Mouse (Mus musculus) CH12.LX (cell line): Measurements from ENCODE around the gene Lmtk2. TPM values are rescaled to one million over a fixed set of nuclear protein-coding genes. Genes with fewer than 3 reads are reported as not detected.
A peak's percentile ranks its signal among the peaks of the same experiment; 100 is the strongest.

Source experiments
- DNase-seq: peaks from one replicate; pipeline ENCODE4 v3.0.0-alpha.2; 2013; ENCODE audit errors: extremely low read depth
- H3K27ac ChIP-seq: 2 replicates; pipeline ENCODE4 v1.5.1; 2012; ENCODE audit warnings: low read depth, mild to moderate bottlenecking, control low read depth, moderate library complexity; ENCODE audit not compliant: insufficient read depth
- H3K27me3 ChIP-seq: replicated peaks from 2 replicates; pipeline ENCODE3; 2012; ENCODE audit warnings: inconsistent platforms
- H3K36me3 ChIP-seq, 2 experiments: replicated peaks in 1 of 2; 2 replicates each; pipeline versions ENCODE3 to v1.6.1; 2012; ENCODE audit warnings: inconsistent platforms in 1 of 2, low read length in 1 of 2, mild to moderate bottlenecking in 1 of 2, mixed read lengths in 1 of 2, moderate library complexity in 1 of 2; ENCODE audit not compliant: control insufficient read depth in 1 of 2, insufficient read depth in 1 of 2
- H3K4me1 ChIP-seq, 2 experiments: 2 replicates each; pipeline ENCODE4 v1.6.1; 2012; ENCODE audit warnings: inconsistent platforms in 1 of 2, moderate library complexity in 1 of 2; ENCODE audit not compliant: insufficient read depth in 2 of 2, control insufficient read depth in 1 of 2
- H3K4me2 ChIP-seq: 2 replicates; pipeline ENCODE4 v1.6.1; 2012; ENCODE audit warnings: low read depth, mild to moderate bottlenecking, control low read depth; ENCODE audit not compliant: poor library complexity, insufficient read depth, severe bottlenecking
- H3K4me3 ChIP-seq, 3 experiments: fragments of 150-350 bp in 1 of 3; sonication (generic) in 1 of 3; replicated peaks in 1 of 3; 2 replicates each; pipeline versions ENCODE3 to v1.5.1; 2011 to 2012; ENCODE audit warnings: low read depth in 2 of 3, low read length in 2 of 3, mild to moderate bottlenecking in 2 of 3, moderate library complexity in 2 of 3, control low read depth in 1 of 3, improper control_type of control experiment in 1 of 3, inconsistent platforms in 1 of 3, mixed read lengths in 1 of 3; ENCODE audit not compliant: poor library complexity in 1 of 3
- H3K79me2 ChIP-seq: replicated peaks from 2 replicates; pipeline ENCODE4 v1.6.1; 2012; ENCODE audit warnings: mild to moderate bottlenecking, moderate library complexity; ENCODE audit not compliant: control insufficient read depth, poor library complexity, insufficient read depth, severe bottlenecking; ENCODE audit errors: extremely low read depth
- H3K9ac ChIP-seq: 2 replicates; pipeline ENCODE4 v1.6.1; 2012; ENCODE audit warnings: low read depth, mild to moderate bottlenecking, control low read depth, moderate library complexity; ENCODE audit not compliant: insufficient read depth
- H3K9me3 ChIP-seq: replicated peaks from 2 replicates; pipeline ENCODE3; 2012; ENCODE audit warnings: low read length, inconsistent platforms, mixed read lengths
- BHLHE40 ChIP-seq: IDR thresholded peaks from 2 replicates; pipeline ENCODE4 v1.6.1; 2011; ENCODE audit warnings: mild to moderate bottlenecking, low read depth, low read length, improper control_type of control experiment
- CHD1 ChIP-seq: IDR thresholded peaks from 2 replicates; pipeline ENCODE4 v1.6.1; 2012; ENCODE audit warnings: low read depth, low read length, improper control_type of control experiment, inconsistent platforms
- CHD2 ChIP-seq: IDR thresholded peaks from 2 replicates; pipeline ENCODE4 v1.6.1; 2011; ENCODE audit warnings: low read length, improper control_type of control experiment
- CTCF ChIP-seq, 2 experiments: IDR thresholded peaks in 1 of 2; conservative IDR thresholded peaks in 1 of 2; 2 replicates each; pipeline ENCODE4 v1.5.1; 2011 to 2012; ENCODE audit warnings: low read depth in 2 of 2, low read length in 2 of 2, improper control_type of control experiment in 1 of 2, inconsistent platforms in 1 of 2, mild to moderate bottlenecking in 1 of 2, moderate library complexity in 1 of 2
- E2F4 ChIP-seq: IDR thresholded peaks from 2 replicates; pipeline ENCODE4 v1.6.1; 2011; ENCODE audit warnings: low read depth, low read length, improper control_type of control experiment; ENCODE audit not compliant: insufficient replicate concordance
- ELF1 ChIP-seq: IDR thresholded peaks from 2 replicates; pipeline ENCODE4 v1.6.1; 2014; ENCODE audit warnings: low read depth, mild to moderate bottlenecking, inconsistent platforms, low read length, improper control_type of control experiment
- EP300 ChIP-seq: IDR thresholded peaks from 2 replicates; pipeline ENCODE4 v1.6.1; 2011; ENCODE audit warnings: low read length, improper control_type of control experiment
- ETS1 ChIP-seq: conservative IDR thresholded peaks from 2 replicates; pipeline ENCODE4 v1.6.1; 2012; ENCODE audit warnings: low read depth, mild to moderate bottlenecking, inconsistent platforms, low read length, improper control_type of control experiment, moderate library complexity
- GABPA ChIP-seq: IDR thresholded peaks from 2 replicates; pipeline ENCODE4 v1.6.1; 2012; ENCODE audit warnings: low read depth, low read length, improper control_type of control experiment, inconsistent platforms; ENCODE audit not compliant: insufficient replicate concordance
- IRF4 ChIP-seq: IDR thresholded peaks from 2 replicates; pipeline ENCODE4 v1.6.1; 2014; ENCODE audit warnings: low read depth, mild to moderate bottlenecking, inconsistent platforms, low read length, improper control_type of control experiment
- JUND ChIP-seq: conservative IDR thresholded peaks from 2 replicates; pipeline ENCODE4 v1.6.1; 2011; ENCODE audit warnings: low read depth, low read length, improper control_type of control experiment
- KAT2A ChIP-seq: IDR thresholded peaks from 2 replicates; pipeline ENCODE4 v1.6.1; 2012; ENCODE audit warnings: low read length, improper control_type of control experiment, inconsistent platforms; ENCODE audit not compliant: insufficient replicate concordance
- MAZ ChIP-seq: IDR thresholded peaks from 2 replicates; pipeline ENCODE4 v1.6.1; 2012; ENCODE audit warnings: low read depth, mild to moderate bottlenecking, inconsistent platforms, low read length, improper control_type of control experiment, moderate library complexity
- MXI1 ChIP-seq: IDR thresholded peaks from 2 replicates; pipeline ENCODE4 v1.6.1; 2011; ENCODE audit warnings: mild to moderate bottlenecking, low read depth, low read length, improper control_type of control experiment
- NELFE ChIP-seq: IDR thresholded peaks from 2 replicates; pipeline ENCODE4 v1.6.1; 2011; ENCODE audit warnings: low read depth, low read length, improper control_type of control experiment
- PAX5 ChIP-seq: IDR thresholded peaks from 2 replicates; pipeline ENCODE4 v1.6.1; 2012; ENCODE audit warnings: low read length, inconsistent platforms, mixed read lengths
- POLR2A ChIP-seq: IDR thresholded peaks from 2 replicates; pipeline ENCODE4 v1.6.1; 2011; ENCODE audit warnings: low read depth, mild to moderate bottlenecking, improper control_type of control experiment, low read length
- RAD21 ChIP-seq: IDR thresholded peaks from 2 replicates; pipeline ENCODE4 v1.6.1; 2011; ENCODE audit warnings: low read depth, mild to moderate bottlenecking, low read length, improper control_type of control experiment, moderate library complexity
- SIN3A ChIP-seq: IDR thresholded peaks from 2 replicates; pipeline ENCODE4 v1.6.1; 2012; ENCODE audit warnings: low read length, improper control_type of control experiment, inconsistent platforms
- TBP ChIP-seq: conservative IDR thresholded peaks from 2 replicates; pipeline ENCODE4 v1.6.1; 2011; ENCODE audit warnings: low read depth, low read length, improper control_type of control experiment
- TCF12 ChIP-seq: IDR thresholded peaks from 2 replicates; pipeline ENCODE4 v1.6.1; 2014; ENCODE audit warnings: low read depth, mild to moderate bottlenecking, inconsistent platforms, low read length, improper control_type of control experiment
- UBTF ChIP-seq: IDR thresholded peaks from 2 replicates; pipeline ENCODE4 v1.6.1; 2012; ENCODE audit warnings: low read depth, mild to moderate bottlenecking, inconsistent platforms, low read length, improper control_type of control experiment, moderate library complexity
- USF1 ChIP-seq: IDR thresholded peaks from 2 replicates; pipeline ENCODE4 v1.6.1; 2014; ENCODE audit warnings: low read depth, mild to moderate bottlenecking, inconsistent platforms, low read length, improper control_type of control experiment
- USF2 ChIP-seq: conservative IDR thresholded peaks from 2 replicates; pipeline ENCODE4 v1.6.1; 2011; ENCODE audit warnings: low read depth, low read length, improper control_type of control experiment
- ZC3H11A ChIP-seq: IDR thresholded peaks from 2 replicates; pipeline ENCODE4 v1.6.1; 2012; ENCODE audit warnings: low read depth, mild to moderate bottlenecking, inconsistent platforms, low read length, improper control_type of control experiment
- ZKSCAN1 ChIP-seq: IDR thresholded peaks from 2 replicates; pipeline ENCODE4 v1.6.1; 2012; ENCODE audit warnings: low read depth, inconsistent platforms, low read length, improper control_type of control experiment, borderline replicate concordance
- ZMIZ1 ChIP-seq: IDR thresholded peaks from 2 replicates; pipeline ENCODE4 v1.6.1; 2012; ENCODE audit warnings: low read depth, mild to moderate bottlenecking, inconsistent platforms, low read length, improper control_type of control experiment
- dilution Hi-C: fragments of 300-500 bp; cut with MboI; formaldehyde crosslinking; loops from 2 replicates; pipeline ENCODE4 v1.14.3; 2020; ENCODE audit warnings: low sequenced_read_pairs; ENCODE audit not compliant: extremely low pct_unique_long_range_greater_than_20kb, extremely low pct_ligation_motif_present
- in situ Hi-C: fragments of 300-500 bp; cut with MboI; formaldehyde crosslinking; loops from 3 replicates; pipeline ENCODE4 v1.14.3; 2019; ENCODE audit warnings: low sequenced_read_pairs, low pct_ligation_motif_present, low pct_unique_long_range_greater_than_20kb, mixed read lengths
- polyA plus RNA-seq: library from polyadenylated mRNA; unstranded; fragments of >175 nt; gene quantifications from 2 replicates; pipeline ENCODE4 v1.2.1, GENCODE M21; 2012; ENCODE audit warnings: low read depth; ENCODE audit not compliant: insufficient read length
- total RNA-seq, 2 experiments: library from RNA; depleted of rRNA; stranded (reverse); fragments of 300-350 nt in 1 of 2; fragments of >200 nt in 1 of 2; gene quantifications; 2 replicates each; pipeline ENCODE4 v1.2.3; 2012 to 2014

Lmtk2 gene
- total and polyA plus RNA-seq, 3 experiments: 5.1 to 10.1 (median 5.7) TPM

DNA sequence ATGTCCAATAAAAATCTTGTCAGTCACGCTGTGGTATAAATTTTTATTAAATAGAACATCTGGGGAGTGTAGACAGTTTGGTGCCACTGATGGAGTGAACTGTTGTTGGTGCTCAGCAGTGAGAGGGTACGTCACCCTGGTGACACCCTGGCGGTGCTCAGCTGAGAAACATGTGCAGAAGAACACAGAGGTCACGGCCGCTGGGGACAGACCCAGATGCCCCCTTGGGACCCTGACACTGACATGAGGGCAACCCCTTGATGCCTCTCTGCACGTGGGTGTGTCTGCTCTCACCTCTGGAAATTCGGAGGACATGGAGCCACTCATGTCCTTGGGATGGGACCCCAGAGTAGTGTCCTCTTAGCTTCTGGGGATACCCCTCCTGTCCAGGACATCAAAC is 94.2 kb downstream of the Lmtk2 start (continued):
- peak; percentile 31; the same call in 1 of the 2 replicates for TF ChIP-seq MXI1
- no peak for TF ChIP-seq RAD21
- no peak for TF ChIP-seq ELF1
- TF ChIP-seq ZC3H11A: no peak
- TF ChIP-seq, all 38 proteins: peak for 5

DNA sequence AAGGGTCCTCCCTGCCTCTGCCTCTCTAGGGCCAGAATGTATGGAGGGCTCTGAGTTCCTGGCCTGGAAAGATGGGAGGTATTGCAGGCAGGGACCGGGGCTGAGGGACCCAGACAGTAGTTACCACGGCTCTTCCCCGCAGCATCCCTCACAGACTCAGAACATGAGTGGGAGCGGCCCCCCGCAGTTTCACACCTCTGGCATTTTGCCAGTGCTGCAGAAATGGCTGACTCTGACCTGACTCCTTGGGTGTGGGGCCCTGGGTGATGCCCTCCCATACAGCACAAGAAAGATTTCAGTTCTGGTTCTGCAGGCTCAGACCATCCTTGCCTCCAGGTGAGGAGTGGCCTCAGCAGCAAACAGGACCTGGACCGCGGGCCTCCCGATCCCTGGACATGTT is 95.3 kb downstream of the Lmtk2 start:
- Histone ChIP-seq H3K79me2 (no peaks in the 10 kb centered on the region), H3K27ac (no peak overlapping the region), H3K9ac (no peak overlapping the region), H3K4me3 (no peak overlapping the region), H3K4me2 (no peak overlapping the region), H3K27me3 (no peaks in the 10 kb centered on the region), H3K4me1 (peaks cover 13 to 38% of the 10 kb centered on the region in 2 experiments), H3K9me3 (no peaks in the 10 kb centered on the region), H3K36me3 (peaks cover 0 to 57% of the 10 kb centered on the region in 2 experiments)
- dilution Hi-C loops: no loop called here
- DNase-seq: no peak
- TF ChIP-seq USF1 (no peak), USF2 (no peak), SIN3A (no peak), IRF4 (no peak), PAX5 (no peak), GABPA (no peak), KAT2A (no peak), NELFE (no peak), POLR2A (no peak), ZMIZ1 (no peak), CHD1 (no peak), BHLHE40 (no peak), MAZ (no peak), UBTF (no peak), ETS1 (no peak), E2F4 (no peak)
- in situ Hi-C loops: no loop called here

DNA sequence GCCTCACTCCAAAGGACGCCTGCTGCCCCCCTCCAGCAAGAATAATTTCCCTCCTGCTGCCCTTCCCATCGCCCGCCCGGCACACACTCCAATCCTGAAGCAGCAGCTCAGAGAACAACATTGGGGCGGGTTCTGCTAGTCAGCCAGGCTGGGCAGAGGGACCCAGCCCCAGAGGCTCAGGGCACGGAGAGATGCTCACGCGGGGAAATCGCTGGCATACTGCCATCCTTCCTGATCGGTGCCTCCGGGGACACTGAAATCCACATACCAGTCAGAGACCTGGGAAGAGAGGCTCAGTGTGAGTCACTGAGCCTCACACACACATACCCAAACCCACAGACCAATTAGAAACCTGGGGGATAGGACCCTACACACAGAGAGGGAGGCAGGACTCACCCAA is 100.4 kb downstream of the Lmtk2 start:
- H3K4me2 ChIP-seq: no peak overlapping the region
- peaks cover 6% of the 10 kb centered on the region for H3K9me3 ChIP-seq
- DNase-seq: no peak
- no peaks in the 10 kb centered on the region for H3K79me2 ChIP-seq
- H3K4me3 ChIP-seq: no peak overlapping the region
- dilution Hi-C loops: no loop called here
- H3K9ac ChIP-seq: no peak overlapping the region
- no peak for TF ChIP-seq MXI1
- no peak for TF ChIP-seq JUND
- TF ChIP-seq EP300: no peak
- no peak for TF ChIP-seq PAX5
- TF ChIP-seq ZKSCAN1: no peak
- TF ChIP-seq BHLHE40: no peak
- no peak for TF ChIP-seq TCF12
- TF ChIP-seq CHD2: no peak
- TF ChIP-seq CTCF (conservative IDR thresholded peaks at IDR 0.05 in 1 of 2, IDR thresholded peaks at IDR 0.05 in 1 of 2; ENCODE audit: low read depth in 2 of 2, low read length in 2 of 2): no peak
- no peak for TF ChIP-seq UBTF
- no peak for TF ChIP-seq CHD1
- TF ChIP-seq TBP: no peak
- no peak for TF ChIP-seq RAD21
- no peak for TF ChIP-seq USF2
- no peak overlapping the region for H3K27ac ChIP-seq
- peaks cover 4 to 73% of the 10 kb centered on the region in 2 experiments for H3K36me3 ChIP-seq
- no peaks in the 10 kb centered on the region for H3K27me3 ChIP-seq
- 0 out of 4 replicates have a peak, but pooled peaks cover 0 to 3% of the 10 kb centered on the region in 2 experiments for H3K4me1 ChIP-seq
- in situ Hi-C loops: loop anchor here (25.0 kb wide), 1 partner anchor 537 kb away; no protein-coding TSS in a partner anchor
